In the genomic region with DNA sequence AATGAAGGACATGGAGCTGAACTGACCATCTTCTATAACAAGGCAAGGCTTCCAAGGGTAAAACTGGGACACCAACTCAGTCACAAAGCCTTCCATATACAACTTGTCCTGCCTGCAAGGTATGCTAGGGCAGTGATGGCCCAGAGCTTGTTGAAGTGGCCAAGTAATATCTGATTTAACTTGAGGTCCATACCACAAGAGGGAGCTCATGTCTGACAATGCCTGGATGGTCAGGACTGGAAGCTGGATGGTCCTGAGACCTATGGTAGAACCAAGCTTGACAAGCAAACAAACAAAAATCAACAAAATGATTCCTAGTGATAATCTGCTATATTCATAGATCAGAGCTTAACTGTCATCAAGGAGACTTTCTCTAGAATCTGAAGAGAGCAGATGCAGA, we compare ENCODE assay signal across 23 mouse cellular contexts.
DNase-seq lines count a peak whose midpoint lies in the region; ATAC-seq and TF ChIP-seq lines count a peak whose summit lies in the region.
"Had no signal": no experiment of that assay in that cellular context is flagged by ENCODE, and none has a peak within 500 bp of the region (broad histone marks: within the 10 kb centered on the region; RNA-seq: fewer than 3 reads in every experiment).

No protein-coding gene starts in this region.

- H3K27ac ChIP-seq in CH12.LX (ENCODE audit: insufficient read depth, low read depth) = no peak overlapping the region
- H3K27ac ChIP-seq in midbrain, embryonic 11.5 days (ENCODE audit: low read depth, low read length) = no peak overlapping the region
- H3K27ac ChIP-seq: hindbrain, embryonic 13.5 days; liver, embryonic 12.5 days; macrophage; midbrain, embryonic 15.5 days had no signal

- ATAC-seq in midbrain, embryonic 11.5 days (ENCODE audit: low FRiP score) = no peak
- ATAC-seq: forebrain, embryonic 14.5 days; liver, embryonic 12.5 days; liver, postnatal 0 days; midbrain, embryonic 15.5 days had no signal

- peak in 1 of 2 experiments; percentile 20; a peak in 1 of 4 replicates for TF ChIP-seq CTCF in CH12.LX (conservative IDR thresholded peaks at IDR 0.05 in 1 of 2, IDR thresholded peaks at IDR 0.05 in 1 of 2; ENCODE audit: low read depth in 2 of 2, low read length in 2 of 2)

- H3K36me3 ChIP-seq in CH12.LX (replicated peaks in 1 of 2; ENCODE audit: control insufficient read depth in 1 of 2, insufficient read depth in 1 of 2, low read length in 1 of 2) = no peaks in the 10 kb centered on the region
- no peaks in the 10 kb centered on the region for H3K36me3 ChIP-seq in midbrain, embryonic 11.5 days (ENCODE audit: control insufficient read depth, insufficient read depth, low read length)
- H3K36me3 ChIP-seq: hindbrain, embryonic 13.5 days; liver, embryonic 12.5 days; midbrain, embryonic 15.5 days had no signal

- no peaks in the 10 kb centered on the region for H3K4me1 ChIP-seq in CH12.LX (ENCODE audit: control insufficient read depth in 1 of 2, insufficient read depth in 2 of 2)
- no peaks in the 10 kb centered on the region for H3K4me1 ChIP-seq in midbrain, embryonic 11.5 days (ENCODE audit: control insufficient read depth, insufficient read depth, low read length)
- H3K4me1 ChIP-seq: hindbrain, embryonic 13.5 days; liver, embryonic 12.5 days; midbrain, embryonic 15.5 days had no signal

- TF ChIP-seq POLR2A in CH12.LX (IDR thresholded peaks at IDR 0.05; ENCODE audit: low read depth, low read length) = no peak

- no peak overlapping the region for H3K4me2 ChIP-seq in CH12.LX (ENCODE audit: insufficient read depth, low read depth, poor library complexity, severe bottlenecking)
- H3K4me2 ChIP-seq in midbrain, embryonic 11.5 days = no peak overlapping the region
- H3K4me2 ChIP-seq: hindbrain, embryonic 13.5 days; liver, embryonic 12.5 days; midbrain, embryonic 15.5 days had no signal

- DNase-seq in kidney, adult 9 months = peak; percentile 3
- DNase-seq in kidney, postnatal 14 days = no peak
- peak; percentile 5 for DNase-seq in 416B (ENCODE audit: low read depth)
- DNase-seq in CH12.LX (ENCODE audit: extremely low read depth) = no peak
- peak; percentile 6 for DNase-seq in R1 (ENCODE audit: low read depth, low spot score)
- no peak for DNase-seq in yolk sac, embryonic 10.5 days (ENCODE audit: low spot score)
- DNase-seq in midbrain, embryonic 11.5 days (ENCODE audit: low spot score, missing footprints) = no peak
- DNase-seq: adrenal gland, adult 8-10 months; cerebellum, adult 8-10 months; cerebellum, postnatal 25 days; kidney, adult 18-20 months; kidney, postnatal 10 days; left cerebral cortex, postnatal 4 days; liver, postnatal 0 days; right cerebral cortex, adult 18-20 months; spleen, adult 18-20 months; thymus, adult 2 months; thymus, postnatal 36 days had no signal

- no peaks in the 10 kb centered on the region for H3K9me3 ChIP-seq in CH12.LX (replicated peaks; ENCODE audit: low read length)
- no peaks in the 10 kb centered on the region for H3K9me3 ChIP-seq in midbrain, embryonic 11.5 days (ENCODE audit: control insufficient read depth, low read length)
- H3K9me3 ChIP-seq: hindbrain, embryonic 13.5 days; liver, embryonic 12.5 days; midbrain, embryonic 15.5 days had no signal

- no peak overlapping the region for H3K4me3 ChIP-seq in CH12.LX (replicated peaks in 1 of 3; ENCODE audit: low read depth in 2 of 3, low read length in 2 of 3, poor library complexity in 1 of 3)
- no peak overlapping the region for H3K4me3 ChIP-seq in midbrain, embryonic 11.5 days (ENCODE audit: low read depth, low read length)
- H3K4me3 ChIP-seq: hindbrain, embryonic 13.5 days; liver, embryonic 12.5 days; midbrain, embryonic 15.5 days had no signal

- H3K27me3 ChIP-seq in CH12.LX (replicated peaks) = no peaks in the 10 kb centered on the region
- H3K27me3 ChIP-seq in midbrain, embryonic 11.5 days (ENCODE audit: control insufficient read depth, insufficient read depth, low read length) = no peaks in the 10 kb centered on the region
- H3K27me3 ChIP-seq: hindbrain, embryonic 13.5 days; liver, embryonic 12.5 days; midbrain, embryonic 15.5 days had no signal

- dilution Hi-C loops in CH12.LX (cut with MboI; ENCODE audit: extremely low pct_ligation_motif_present, extremely low pct_unique_long_range_greater_than_20kb, low sequenced_read_pairs) = no loop called here

- peak; percentile 16 for TF ChIP-seq RAD21 in CH12.LX (IDR thresholded peaks at IDR 0.05; ENCODE audit: low read depth, low read length)

- in situ Hi-C loops in CH12.LX (cut with MboI; ENCODE audit: low pct_ligation_motif_present, low pct_unique_long_range_greater_than_20kb, low sequenced_read_pairs) = no loop called here

- no peaks in the 10 kb centered on the region for H3K79me2 ChIP-seq in CH12.LX (replicated peaks; ENCODE audit: control insufficient read depth, extremely low read depth, insufficient read depth, poor library complexity, severe bottlenecking)

- H3K9ac ChIP-seq in CH12.LX (ENCODE audit: insufficient read depth, low read depth) = no peak overlapping the region
- no peak overlapping the region for H3K9ac ChIP-seq in midbrain, embryonic 11.5 days (ENCODE audit: low read length)
- H3K9ac ChIP-seq: hindbrain, embryonic 13.5 days; liver, embryonic 12.5 days; liver, postnatal 0 days; midbrain, embryonic 15.5 days had no signal

- no peak for TF ChIP-seq EP300 in CH12.LX (IDR thresholded peaks at IDR 0.05; ENCODE audit: low read length)

TF ChIP-seq in CH12.LX, 34 proteins besides CTCF, POLR2A, EP300 and RAD21:
- TF ChIP-seq IRF4 (IDR thresholded peaks at IDR 0.05; ENCODE audit: low read depth, low read length) = no peak
- 0 out of 2 replicates have a peak, but pooled peaks have one; percentile 12 for TF ChIP-seq SMC3 (IDR thresholded peaks at IDR 0.05; ENCODE audit: low read depth, low read length)
- no peak for TF ChIP-seq USF2 (conservative IDR thresholded peaks at IDR 0.05; ENCODE audit: low read depth, low read length)
- no peak for TF ChIP-seq CHD1 (IDR thresholded peaks at IDR 0.05; ENCODE audit: low read depth, low read length)

Comparison
In these comparisons a context has a peak if more than half of its experiments do, and no peak if none do; other contexts are left out.
1. DNase-seq: peak in kidney, adult 9 months (single experiment), 416B (single experiment) and R1 (single experiment); none in kidney, postnatal 14 days (single experiment), CH12.LX (single experiment), yolk sac, embryonic 10.5 days (single experiment) and midbrain, embryonic 11.5 days (single experiment).